Mouse (Mus musculus) lung, postnatal 14 days (tissue): ENCODE measurements around the gene Ctnnd2.

Experiments
- DNase-seq: peaks from one replicate; pipeline ENCODE4 v3.0.0; 2021

The Ctnnd2 gene

GRCm38 (mm10) chr15:30660539-30661149 is 488.3 kb downstream of the Ctnnd2 start:
- DNase-seq = no peak

GRCm38 (mm10) chr15:30661689-30662422 is 489.5 kb downstream of the Ctnnd2 start:
- no peak for DNase-seq

GRCm38 (mm10) chr15:30667819-30668587 is 495.6 kb downstream of the Ctnnd2 start:
- no peak for DNase-seq

GRCm38 (mm10) chr15:30681939-30682338 is 509.5 kb downstream of the Ctnnd2 start:
- DNase-seq = no peak

- no peak for DNase-seq
Measured at GRCm38 (mm10) chr15:30682360-30683119, 510.1 kb downstream of the Ctnnd2 start.

- peak; percentile 5 for DNase-seq
Measured at GRCm38 (mm10) chr15:30686206-30687101, 514.1 kb downstream of the Ctnnd2 start.

GRCm38 (mm10) chr15:30693754-30694205 is 521.4 kb downstream of the Ctnnd2 start:
- no peak for DNase-seq

GRCm38 (mm10) chr15:30694286-30694685 is 521.9 kb downstream of the Ctnnd2 start:
- DNase-seq = no peak

- DNase-seq = peak; percentile 36
Measured at GRCm38 (mm10) chr15:30695859-30696258, 523.5 kb downstream of the Ctnnd2 start.

GRCm38 (mm10) chr15:30697356-30697755 is 525.0 kb downstream of the Ctnnd2 start:
- no peak for DNase-seq

GRCm38 (mm10) chr15:30700762-30701161 is 528.4 kb downstream of the Ctnnd2 start:
- peak; percentile 46 for DNase-seq

- no peak for DNase-seq
Measured at GRCm38 (mm10) chr15:30701592-30701991, 529.2 kb downstream of the Ctnnd2 start.

- no peak for DNase-seq
Measured at GRCm38 (mm10) chr15:30709026-30709753, 536.8 kb downstream of the Ctnnd2 start.

GRCm38 (mm10) chr15:30709754-30710105 is 537.3 kb downstream of the Ctnnd2 start:
- DNase-seq = no peak

- no peak for DNase-seq
Measured at GRCm38 (mm10) chr15:30714823-30715222, 542.4 kb downstream of the Ctnnd2 start.

- no peak for DNase-seq
Measured at GRCm38 (mm10) chr15:30718811-30719210, 546.4 kb downstream of the Ctnnd2 start.

- DNase-seq = no peak
Measured at GRCm38 (mm10) chr15:30719226-30719625, 546.8 kb downstream of the Ctnnd2 start.

GRCm38 (mm10) chr15:30721098-30721497 is 548.7 kb downstream of the Ctnnd2 start:
- no peak for DNase-seq

- no peak for DNase-seq
Measured at GRCm38 (mm10) chr15:30726066-30726465, 553.7 kb downstream of the Ctnnd2 start.

GRCm38 (mm10) chr15:30738178-30738577 is 565.8 kb downstream of the Ctnnd2 start:
- no peak for DNase-seq

- DNase-seq = peak; percentile 69
Measured at GRCm38 (mm10) chr15:30740728-30741127, 568.3 kb downstream of the Ctnnd2 start.
